Mouse (Mus musculus) myocyte (in vitro differentiated cells): ENCODE data around the gene Hydin.

Experiments used
- CEBPB ChIP-seq: IDR thresholded peaks from 2 replicates; pipeline ENCODE4 v1.6.1; 2011; ENCODE audit warnings: mild to moderate bottlenecking, moderate library complexity; ENCODE audit not compliant: poor library complexity, insufficient read depth, severe bottlenecking
- MAX ChIP-seq: IDR thresholded peaks from one replicate; pipeline ENCODE4 v1.6.1; 2011; ENCODE audit warnings: low read depth, mild to moderate bottlenecking, control low read depth
- MYOD1 ChIP-seq, 3 experiments: IDR thresholded peaks; one replicate each; pipeline ENCODE4 v1.6.1; 2011; ENCODE audit warnings: control low read depth in 2 of 3, low read depth in 2 of 3, mild to moderate bottlenecking in 2 of 3, moderate library complexity in 1 of 3; ENCODE audit not compliant: insufficient read length in 2 of 3, control insufficient read depth in 1 of 3
- MYOG ChIP-seq, 3 experiments: IDR thresholded peaks; one replicate each; pipeline ENCODE4 v1.6.1; 2011; ENCODE audit warnings: control low read depth in 2 of 3, low read depth in 2 of 3, mild to moderate bottlenecking in 2 of 3; ENCODE audit not compliant: insufficient read length in 2 of 3, control insufficient read depth in 1 of 3, insufficient read depth in 1 of 3
- POLR2A ChIP-seq: IDR thresholded peaks from one replicate; pipeline ENCODE4 v1.6.1; 2011; ENCODE audit warnings: low read depth, mild to moderate bottlenecking, control low read depth, moderate library complexity; ENCODE audit not compliant: insufficient read length
- POLR2AphosphoS2 ChIP-seq: IDR thresholded peaks from one replicate; pipeline ENCODE4 v1.6.1; 2011; ENCODE audit warnings: low read depth, control low read depth; ENCODE audit not compliant: insufficient read length
- TCF12 ChIP-seq: IDR thresholded peaks from one replicate; pipeline ENCODE4 v1.6.1; 2011; ENCODE audit warnings: mild to moderate bottlenecking, control low read depth; ENCODE audit not compliant: poor library complexity, insufficient read depth, severe bottlenecking
- USF1 ChIP-seq: IDR thresholded peaks from one replicate; pipeline ENCODE4 v1.6.1; 2011; ENCODE audit warnings: low read depth, mild to moderate bottlenecking, control low read depth, moderate library complexity

- no peak for TF ChIP-seq TCF12
- TF ChIP-seq USF1: no peak
- no peak for TF ChIP-seq POLR2A
- no peak for TF ChIP-seq MYOD1 (IDR thresholded peaks at IDR 0.05; ENCODE audit: control insufficient read depth in 1 of 3, insufficient read length in 2 of 3, low read depth in 2 of 3)
- TF ChIP-seq MYOG (IDR thresholded peaks at IDR 0.05; ENCODE audit: control insufficient read depth in 1 of 3, insufficient read depth in 1 of 3, insufficient read length in 2 of 3, low read depth in 2 of 3): no peak
- TF ChIP-seq MAX: no peak
- TF ChIP-seq POLR2AphosphoS2: no peak
- TF ChIP-seq CEBPB: no peak
Observed at GRCm38 (mm10) chr8:110482275-110482674, 215.5 kb downstream of the Hydin start.
